Mouse (Mus musculus): ENCODE data around the gene Otud3.

DNA sequence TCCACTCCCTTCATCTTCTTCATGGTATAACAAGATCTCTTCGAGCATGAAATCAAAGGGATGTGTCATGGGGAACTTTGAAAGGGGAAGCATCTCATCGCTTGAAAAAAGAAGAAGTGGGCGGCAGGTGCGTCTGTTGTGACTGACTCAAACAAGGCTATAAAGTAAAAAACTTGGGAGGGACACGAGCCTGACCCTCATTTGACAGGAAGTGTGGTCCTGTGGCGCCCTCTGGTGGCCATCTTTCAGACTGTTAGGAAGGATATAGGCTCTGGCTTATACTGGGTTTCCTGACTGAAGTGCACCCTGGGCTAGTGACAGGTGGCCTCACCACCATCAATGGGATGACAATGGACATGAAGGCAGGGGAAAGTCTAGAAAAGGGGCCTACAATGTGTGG lies 29.5 kb downstream of the Otud3 start:
- TF ChIP-seq CTCF (IDR thresholded peaks at IDR 0.05; ENCODE audit: control insufficient read depth, insufficient read depth, low read length): peak; percentile 83
- no peak for TF ChIP-seq POLR2A (IDR thresholded peaks at IDR 0.05; ENCODE audit: borderline replicate concordance, control insufficient read depth, low read depth, low read length)
